Mouse (Mus musculus): Measurements from ENCODE around the gene Rasgrf1. TPM values are rescaled to one million over a fixed set of nuclear protein-coding genes. Genes with fewer than 3 reads are reported as not detected.

Gene Rasgrf1
- polyA plus RNA-seq, 1 experiment = 0.03 TPM

DNA sequence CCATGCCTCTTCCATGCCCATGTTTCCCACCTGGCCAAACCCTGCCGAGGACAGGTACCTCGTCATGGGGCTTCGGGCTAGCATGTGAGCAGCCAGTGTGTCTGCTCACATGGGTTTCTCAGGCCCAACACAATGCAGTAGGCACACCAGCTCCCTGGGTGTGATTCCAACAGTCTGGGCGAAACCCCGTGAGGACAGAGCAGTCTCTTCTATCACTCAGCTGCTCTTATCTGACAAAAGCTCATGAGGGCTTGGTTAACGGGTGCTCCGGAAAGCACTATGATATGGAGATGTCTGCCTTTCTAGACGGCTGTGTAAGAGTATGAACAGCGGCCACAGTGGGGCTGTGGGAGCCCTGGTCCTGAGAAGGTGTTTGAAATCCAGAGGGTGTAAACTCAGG lies 37.1 kb downstream of the Rasgrf1 start:
- no peak for DNase-seq
- WGBS = 92% methylated on average over 9 of the region's 9 CpGs
- no peaks in the 10 kb centered on the region for H3K27me3 ChIP-seq (replicated peaks; ENCODE audit: control insufficient read depth, insufficient read depth, low read length)
- H3K36me3 ChIP-seq (ENCODE audit: control insufficient read depth, insufficient read depth, low read length) = no peaks in the 10 kb centered on the region
- no peak for TF ChIP-seq CTCF (conservative IDR thresholded peaks at IDR 0.05; ENCODE audit: insufficient read depth, insufficient read length, low read depth, low read length)
- no peak for TF ChIP-seq POLR2A (IDR thresholded peaks at IDR 0.05; ENCODE audit: low read depth, low read length)
- H3K4me1 ChIP-seq (ENCODE audit: control insufficient read depth, insufficient read depth, low read length) = no peaks in the 10 kb centered on the region
- H3K4me3 ChIP-seq (ENCODE audit: insufficient read depth, low read depth, low read length) = no peak overlapping the region
- no peak overlapping the region for H3K27ac ChIP-seq (ENCODE audit: insufficient read depth, low read depth, low read length)

- no peak for DNase-seq
These were observed 38.9 kb downstream of the Rasgrf1 start for GRCm38 (mm10) chr9:89948602-89949001.

GRCm38 (mm10) chr9:89953596-89954215 lies 44.0 kb downstream of the Rasgrf1 start:
- Histone ChIP-seq H3K27ac (ENCODE audit: insufficient read depth, low read depth, low read length) (no peak overlapping the region), H3K27me3 (replicated peaks; ENCODE audit: control insufficient read depth, insufficient read depth, low read length) (no peaks in the 10 kb centered on the region), H3K4me3 (ENCODE audit: insufficient read depth, low read depth, low read length) (no peak overlapping the region), H3K36me3 (ENCODE audit: control insufficient read depth, insufficient read depth, low read length) (no peaks in the 10 kb centered on the region), H3K4me1 (ENCODE audit: control insufficient read depth, insufficient read depth, low read length) (no peaks in the 10 kb centered on the region)
- TF ChIP-seq POLR2A (IDR thresholded peaks at IDR 0.05; ENCODE audit: low read depth, low read length) = no peak
- TF ChIP-seq CTCF (conservative IDR thresholded peaks at IDR 0.05; ENCODE audit: insufficient read depth, insufficient read length, low read depth, low read length) = no peak
- 91% methylated on average over 22 of the region's 22 CpGs for WGBS
- DNase-seq = no peak

More at GRCm38 (mm10) chr9:89948602-89949001, 38.9 kb downstream of the Rasgrf1 start:
- TF ChIP-seq POLR2A (IDR thresholded peaks at IDR 0.05; ENCODE audit: low read depth, low read length) = no peak
- no peak for TF ChIP-seq CTCF (conservative IDR thresholded peaks at IDR 0.05; ENCODE audit: insufficient read depth, insufficient read length, low read depth, low read length)
- no peak overlapping the region for H3K4me3 ChIP-seq (ENCODE audit: insufficient read depth, low read depth, low read length)
- no peaks in the 10 kb centered on the region for H3K27me3 ChIP-seq (replicated peaks; ENCODE audit: control insufficient read depth, insufficient read depth, low read length)
- H3K27ac ChIP-seq (ENCODE audit: insufficient read depth, low read depth, low read length) = no peak overlapping the region
- no peaks in the 10 kb centered on the region for H3K4me1 ChIP-seq (ENCODE audit: control insufficient read depth, insufficient read depth, low read length)
- H3K36me3 ChIP-seq (ENCODE audit: control insufficient read depth, insufficient read depth, low read length) = no peaks in the 10 kb centered on the region
- WGBS = 53% methylated on average over 5 of the region's 5 CpGs

GRCm38 (mm10) chr9:89954860-89955479 lies 45.3 kb downstream of the Rasgrf1 start:
- Histone ChIP-seq H3K27ac (ENCODE audit: insufficient read depth, low read depth, low read length) (no peak overlapping the region), H3K4me3 (ENCODE audit: insufficient read depth, low read depth, low read length) (no peak overlapping the region), H3K4me1 (ENCODE audit: control insufficient read depth, insufficient read depth, low read length) (no peaks in the 10 kb centered on the region), H3K36me3 (ENCODE audit: control insufficient read depth, insufficient read depth, low read length) (no peaks in the 10 kb centered on the region), H3K27me3 (replicated peaks; ENCODE audit: control insufficient read depth, insufficient read depth, low read length) (no peaks in the 10 kb centered on the region)
- 54% methylated on average over 8 of the region's 8 CpGs for WGBS
- TF ChIP-seq POLR2A (IDR thresholded peaks at IDR 0.05; ENCODE audit: low read depth, low read length) (no peak), CTCF (conservative IDR thresholded peaks at IDR 0.05; ENCODE audit: insufficient read depth, insufficient read length, low read depth, low read length) (no peak)
- DNase-seq = no peak

- Histone ChIP-seq H3K36me3 (ENCODE audit: control insufficient read depth, insufficient read depth, low read length) (no peaks in the 10 kb centered on the region), H3K4me1 (ENCODE audit: control insufficient read depth, insufficient read depth, low read length) (no peaks in the 10 kb centered on the region), H3K4me3 (ENCODE audit: insufficient read depth, low read depth, low read length) (no peak overlapping the region), H3K27ac (ENCODE audit: insufficient read depth, low read depth, low read length) (no peak overlapping the region), H3K27me3 (replicated peaks; ENCODE audit: control insufficient read depth, insufficient read depth, low read length) (no peaks in the 10 kb centered on the region)
- no peak for DNase-seq
- TF ChIP-seq CTCF (conservative IDR thresholded peaks at IDR 0.05; ENCODE audit: insufficient read depth, insufficient read length, low read depth, low read length) (no peak), POLR2A (IDR thresholded peaks at IDR 0.05; ENCODE audit: low read depth, low read length) (no peak)
- 82% methylated on average over 2 of the region's 2 CpGs for WGBS
These were observed 49.3 kb downstream of the Rasgrf1 start for GRCm38 (mm10) chr9:89958959-89959358.

GRCm38 (mm10) chr9:89964091-89964490 lies 54.4 kb downstream of the Rasgrf1 start:
- Histone ChIP-seq H3K27me3 (replicated peaks; ENCODE audit: control insufficient read depth, insufficient read depth, low read length) (no peaks in the 10 kb centered on the region), H3K27ac (ENCODE audit: insufficient read depth, low read depth, low read length) (no peak overlapping the region), H3K4me1 (ENCODE audit: control insufficient read depth, insufficient read depth, low read length) (no peaks in the 10 kb centered on the region), H3K4me3 (ENCODE audit: insufficient read depth, low read depth, low read length) (no peak overlapping the region), H3K36me3 (ENCODE audit: control insufficient read depth, insufficient read depth, low read length) (no peaks in the 10 kb centered on the region)
- DNase-seq = no peak
- WGBS = 78% methylated on average over 4 of the region's 4 CpGs
- no peak for TF ChIP-seq CTCF (conservative IDR thresholded peaks at IDR 0.05; ENCODE audit: insufficient read depth, insufficient read length, low read depth, low read length)
- TF ChIP-seq POLR2A (IDR thresholded peaks at IDR 0.05; ENCODE audit: low read depth, low read length) = no peak

GRCm38 (mm10) chr9:89967716-89968115 lies 58.0 kb downstream of the Rasgrf1 start:
- TF ChIP-seq POLR2A (IDR thresholded peaks at IDR 0.05; ENCODE audit: low read depth, low read length) (no peak), CTCF (conservative IDR thresholded peaks at IDR 0.05; ENCODE audit: insufficient read depth, insufficient read length, low read depth, low read length) (no peak)
- H3K36me3 ChIP-seq (ENCODE audit: control insufficient read depth, insufficient read depth, low read length) = no peaks in the 10 kb centered on the region
- no peaks in the 10 kb centered on the region for H3K27me3 ChIP-seq (replicated peaks; ENCODE audit: control insufficient read depth, insufficient read depth, low read length)
- 74% methylated on average over 4 of the region's 4 CpGs for WGBS
- no peak overlapping the region for H3K4me3 ChIP-seq (ENCODE audit: insufficient read depth, low read depth, low read length)
- no peak for DNase-seq
- no peak overlapping the region for H3K27ac ChIP-seq (ENCODE audit: insufficient read depth, low read depth, low read length)
- no peaks in the 10 kb centered on the region for H3K4me1 ChIP-seq (ENCODE audit: control insufficient read depth, insufficient read depth, low read length)

Data from kidney, adult 2 months (tissue).